Mouse (Mus musculus) thymus, postnatal 4 days (tissue): ENCODE data around the gene Ms4a1.
A peak's percentile ranks its signal among the peaks of the same experiment; 100 is the strongest.
"Not testable (repeated sequence)": the region's sequence is repeated elsewhere in the genome, so short reads cannot be mapped to it uniquely, and the experiment has no call there.

Experiments
- DNase-seq: peaks from one replicate; pipeline ENCODE4 v3.0.0; 2021

Ms4a1 gene

GRCm38 (mm10) chr19:11266052-11266845, at the start of gene Ms4a1:
Gene Ms4a1, minus strand, starts transcription at chr19:11266241.
- no peak for DNase-seq

- no peak for DNase-seq
These were observed 48.3 kb upstream of the Ms4a1 start, which contains the start of gene Ms4a14 for GRCm38 (mm10) chr19:11314354-11314753. Gene Ms4a14, minus strand, starts transcription at chr19:11314454.

- DNase-seq, result no peak
These were observed 42.8 kb upstream of the Ms4a1 start for GRCm38 (mm10) chr19:11308888-11309287.

- not testable (repeated sequence) for DNase-seq
These were observed 33.5 kb upstream of the Ms4a1 start for GRCm38 (mm10) chr19:11299529-11299928.

GRCm38 (mm10) chr19:11298939-11299338, 32.9 kb upstream of the Ms4a1 start:
- DNase-seq, result no peak

GRCm38 (mm10) chr19:11293616-11294015, 27.6 kb upstream of the Ms4a1 start:
- not testable (repeated sequence) for DNase-seq

- DNase-seq, result peak; percentile 28
These were observed 26.9 kb upstream of the Ms4a1 start for GRCm38 (mm10) chr19:11292990-11293389.

- DNase-seq, result no peak
These were observed 17.7 kb upstream of the Ms4a1 start, which contains the start of gene Ms4a5 for GRCm38 (mm10) chr19:11283773-11284172. Gene Ms4a5, minus strand, starts transcription at chr19:11283873.

- DNase-seq, result no peak
These were observed 14.2 kb upstream of the Ms4a1 start for GRCm38 (mm10) chr19:11280223-11280622.

GRCm38 (mm10) chr19:11276431-11276830, 10.4 kb upstream of the Ms4a1 start:
- DNase-seq, result no peak

GRCm38 (mm10) chr19:11266956-11267355, 915 bp upstream of the Ms4a1 start:
- no peak for DNase-seq

- DNase-seq, result no peak
These were observed 1.3 kb downstream of the Ms4a1 start for GRCm38 (mm10) chr19:11264602-11265185.

- no peak for DNase-seq
These were observed 2.5 kb downstream of the Ms4a1 start for GRCm38 (mm10) chr19:11263549-11263948.

- not testable (repeated sequence) for DNase-seq
These were observed 3.1 kb downstream of the Ms4a1 start for GRCm38 (mm10) chr19:11262932-11263331.

- DNase-seq, result no peak
These were observed 4.5 kb downstream of the Ms4a1 start for GRCm38 (mm10) chr19:11261522-11261921.

GRCm38 (mm10) chr19:11244230-11244629, 21.8 kb downstream of the Ms4a1 start:
- no peak for DNase-seq

- no peak for DNase-seq
These were observed 23.5 kb downstream of the Ms4a1 start for GRCm38 (mm10) chr19:11242560-11242959.

GRCm38 (mm10) chr19:11235820-11236219, 30.2 kb downstream of the Ms4a1 start:
- no peak for DNase-seq

- DNase-seq, result no peak
These were observed 30.9 kb downstream of the Ms4a1 start for GRCm38 (mm10) chr19:11234921-11235735.

- DNase-seq, result no peak
These were observed 31.8 kb downstream of the Ms4a1 start for GRCm38 (mm10) chr19:11234244-11234643.

GRCm38 (mm10) chr19:11232348-11232747, 33.7 kb downstream of the Ms4a1 start, which contains the start of gene Ms4a12:
Gene Ms4a12, minus strand, starts transcription at chr19:11232448.
- no peak for DNase-seq
